ENCODE assay signal across 7 mouse cellular contexts in genomic region chr6:17307461-17308115, GRCm38 (mm10). TPM values are rescaled to one million over a fixed set of nuclear protein-coding genes. Genes with fewer than 3 reads are reported as not detected.
DNase-seq lines count a peak whose midpoint lies in the region; ATAC-seq and TF ChIP-seq lines count a peak whose summit lies in the region.

No protein-coding gene starts in this region.

- H3K9ac ChIP-seq in intestine, embryonic 15.5 days, result peak overlapping the region; percentile 52
- peak overlapping the region; percentile 62; the same call in 1 of the 2 replicates for H3K9ac ChIP-seq in limb, embryonic 14.5 days (ENCODE audit: low read depth, low read length, severe bottlenecking)
- peak overlapping the region; percentile 36; the same call in 1 of the 2 replicates for H3K9ac ChIP-seq in midbrain, embryonic 13.5 days (replicated peaks)

- 5% methylated on average over 31 of the region's 31 CpGs for WGBS in intestine, embryonic 15.5 days
- under 1% methylated on average over 28 of the region's 31 CpGs for WGBS in limb, embryonic 14.5 days
- 3% methylated on average over 28 of the region's 31 CpGs for whole genome bisulfite sequencing in midbrain, embryonic 13.5 days

- H3K27me3 ChIP-seq in intestine, embryonic 15.5 days (replicated peaks), result peaks cover 10% of the 10 kb centered on the region
- peaks cover 10% of the 10 kb centered on the region; the same call in 1 of the 2 replicates for H3K27me3 ChIP-seq in limb, embryonic 14.5 days (ENCODE audit: control insufficient read depth, insufficient read depth, low read length)
- H3K27me3 ChIP-seq in midbrain, embryonic 13.5 days, result peaks cover 38% of the 10 kb centered on the region

- ATAC-seq in granulocyte monocyte progenitor cell, adult 5-6 weeks (replicated peaks; ENCODE audit: poor library complexity, severe bottlenecking), result peak; percentile 96
- ATAC-seq in intestine, embryonic 15.5 days, result peak; percentile 91
- ATAC-seq in limb, embryonic 14.5 days (ENCODE audit: low FRiP score, low read depth), result peak; percentile 75
- ATAC-seq in midbrain, embryonic 13.5 days, result peak; percentile 86

- DNase-seq in adrenal gland, postnatal 10 days, result peak; percentile 87
- peak; percentile 67 for DNase-seq in embryo, embryonic 9.5 days (ENCODE audit: extremely low spot score)
- DNase-seq in limb, embryonic 14.5 days (ENCODE audit: low spot score), result peak; percentile 51
- DNase-seq in spleen, postnatal 14 days (ENCODE audit: low spot score in 2 of 2), result peak; percentile 13 to 39

- peak overlapping the region; percentile 87 for H3K4me2 ChIP-seq in intestine, embryonic 15.5 days (replicated peaks)
- H3K4me2 ChIP-seq in limb, embryonic 14.5 days (replicated peaks; ENCODE audit: low read depth, low read length, severe bottlenecking), result peak overlapping the region; percentile 92
- H3K4me2 ChIP-seq in midbrain, embryonic 13.5 days (replicated peaks), result peak overlapping the region; percentile 91

- no peaks in the 10 kb centered on the region for H3K9me3 ChIP-seq in intestine, embryonic 15.5 days
- no peaks in the 10 kb centered on the region for H3K9me3 ChIP-seq in limb, embryonic 14.5 days (ENCODE audit: control insufficient read depth, low read length)
- no peaks in the 10 kb centered on the region for H3K9me3 ChIP-seq in midbrain, embryonic 13.5 days

- peak overlapping the region; percentile 47 for H3K4me3 ChIP-seq in intestine, embryonic 15.5 days (replicated peaks)
- H3K4me3 ChIP-seq in limb, embryonic 14.5 days (replicated peaks; ENCODE audit: low read length), result peak overlapping the region; percentile 50
- H3K4me3 ChIP-seq in midbrain, embryonic 13.5 days (replicated peaks), result peak overlapping the region; percentile 50

- peaks cover 16% of the 10 kb centered on the region for H3K4me1 ChIP-seq in intestine, embryonic 15.5 days (replicated peaks)
- H3K4me1 ChIP-seq in limb, embryonic 14.5 days (ENCODE audit: control insufficient read depth, insufficient read depth, low read length), result peaks cover 6% of the 10 kb centered on the region
- H3K4me1 ChIP-seq in midbrain, embryonic 13.5 days (replicated peaks), result peaks cover 24% of the 10 kb centered on the region

- H3K36me3 ChIP-seq in intestine, embryonic 15.5 days, result no peaks in the 10 kb centered on the region
- H3K36me3 ChIP-seq in limb, embryonic 14.5 days (ENCODE audit: control insufficient read depth, insufficient read depth, low read length), result no peaks in the 10 kb centered on the region
- H3K36me3 ChIP-seq in midbrain, embryonic 13.5 days, result no peaks in the 10 kb centered on the region

- peak overlapping the region; percentile 84; the same call in 1 of the 2 replicates for H3K27ac ChIP-seq in intestine, embryonic 15.5 days
- H3K27ac ChIP-seq in limb, embryonic 14.5 days (replicated peaks; ENCODE audit: low read depth, low read length), result no peak overlapping the region
- H3K27ac ChIP-seq in midbrain, embryonic 13.5 days, result no peak overlapping the region

- TF ChIP-seq POLR2A in limb, embryonic 14.5 days (IDR thresholded peaks at IDR 0.05; ENCODE audit: borderline replicate concordance, extremely low read depth, insufficient read depth, insufficient read length), result no peak

RNA-seq across cellular contexts. Expression of gene Cav1, which starts 1.5 kb away (rescaled TPM):
- 100 to 1,000 TPM; 503 to 507 TPM for total RNA-seq in adrenal gland, postnatal 10 days (2021)
- not detected in 2 replicates for total RNA-seq in granulocyte monocyte progenitor cell, adult 5-6 weeks (2014; fragmentation: Nextera tagmentation)
- total RNA-seq in granulocyte monocyte progenitor cell, adult 5-6 weeks (2017), result not detected in 2 replicates
- polyA plus RNA-seq in intestine, embryonic 15.5 days (2015; fragmentation: Nextera tagmentation; extraction: Ambion mirVana), result 178 and 201 TPM in 2 replicates
- polyA plus RNA-seq in limb, embryonic 14.5 days (2012; rRNA removed), result 94.5 and 97.7 TPM in 2 replicates
- polyA plus RNA-seq in limb, embryonic 14.5 days (2014; fragmentation: Nextera tagmentation; extraction: Ambion mirVana), result 145 and 172 TPM in 2 replicates
- 9.6 and 11.7 TPM in 2 replicates for polyA plus RNA-seq in midbrain, embryonic 13.5 days (2015; fragmentation: Nextera tagmentation; extraction: Ambion mirVana)

RNA-seq across cellular contexts. Expression of gene Cav2, which starts 26.6 kb away (rescaled TPM):
- total RNA-seq in adrenal gland, postnatal 10 days (2021), result 10 to 100 TPM; 53.3 to 63.3 TPM
- 1.1 and 1.5 TPM in 2 replicates for total RNA-seq in granulocyte monocyte progenitor cell, adult 5-6 weeks (2014; fragmentation: Nextera tagmentation)
- 0.57 and 0.82 TPM in 2 replicates for total RNA-seq in granulocyte monocyte progenitor cell, adult 5-6 weeks (2017)
- 21.5 and 23.2 TPM in 2 replicates for polyA plus RNA-seq in intestine, embryonic 15.5 days (2015; fragmentation: Nextera tagmentation; extraction: Ambion mirVana)
- polyA plus RNA-seq in limb, embryonic 14.5 days (2012; rRNA removed), result 7.6 and 8.6 TPM in 2 replicates
- 18.6 TPM in 2 replicates for polyA plus RNA-seq in limb, embryonic 14.5 days (2014; fragmentation: Nextera tagmentation; extraction: Ambion mirVana)
- polyA plus RNA-seq in midbrain, embryonic 13.5 days (2015; fragmentation: Nextera tagmentation; extraction: Ambion mirVana), result 6.0 and 6.2 TPM in 2 replicates

Comparison
In these comparisons a context has a peak if more than half of its experiments do, and no peak if none do; other contexts are left out.
1. DNase-seq: peak in every context shown above with its lines; median percentile 87 in adrenal gland, postnatal 10 days; 67 in embryo, embryonic 9.5 days; 51 in limb, embryonic 14.5 days; 26 in spleen, postnatal 14 days.